Mouse (Mus musculus) adrenal gland (tissue): ENCODE data around the gene Llgl2.

ENCODE experiments used
- intact Hi-C: fragments of 180-260 bp; cut with DNase I; formaldehyde crosslinking; loops from one replicate; pipeline ENCODE4 v1.15.1; 2025

Llgl2 gene

GRCm38 (mm10) chr11:115875935-115876334 is 52.1 kb downstream of the Llgl2 start:
- intact Hi-C loops: loop anchor here (5.0 kb wide), 1 partner anchor 49 kb away; no protein-coding TSS in a partner anchor

DNA sequence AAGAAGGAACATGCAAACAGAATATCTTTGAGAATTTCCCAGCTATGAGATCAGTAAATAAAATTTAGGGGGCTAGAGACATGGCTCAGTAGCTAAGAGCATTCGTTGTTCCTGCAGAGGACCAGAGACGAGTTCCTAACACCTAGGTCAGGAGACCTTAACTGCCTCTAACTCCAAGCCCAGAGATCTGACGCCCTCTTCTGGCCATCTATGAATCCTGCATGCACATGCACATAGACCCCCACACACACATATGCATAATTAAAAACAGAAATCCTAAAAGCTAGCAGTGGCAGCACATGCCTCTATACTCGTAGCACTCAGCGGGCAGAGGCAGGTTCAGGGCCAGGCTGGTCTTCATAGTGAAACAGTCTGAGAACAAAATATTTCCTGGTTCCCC is 52.6 kb downstream of the Llgl2 start:
- intact Hi-C loops: loop anchor here (5.0 kb wide), 1 partner anchor 49 kb away; no protein-coding TSS in a partner anchor

- intact Hi-C loops: loop anchor here (5.0 kb wide), 1 partner anchor 50 kb away; no protein-coding TSS in a partner anchor
These were observed 53.4 kb downstream of the Llgl2 start for GRCm38 (mm10) chr11:115877174-115877755.

- intact Hi-C loops: loop anchor here (5.0 kb wide), 1 partner anchor 51 kb away; no protein-coding TSS in a partner anchor
These were observed 54.2 kb downstream of the Llgl2 start for GRCm38 (mm10) chr11:115878071-115878470.

- intact Hi-C loops: loop anchor here (10.0 kb wide), 1 partner anchor 156 kb away; no protein-coding TSS in a partner anchor
These were observed 57.2 kb downstream of the Llgl2 start for GRCm38 (mm10) chr11:115881002-115881401.

- intact Hi-C loops: loop anchor here (10.0 kb wide), 1 partner anchor 158 kb away; no protein-coding TSS in a partner anchor
These were observed 59.4 kb downstream of the Llgl2 start for GRCm38 (mm10) chr11:115883251-115883650.

GRCm38 (mm10) chr11:115884361-115884760 is 60.5 kb downstream of the Llgl2 start:
- intact Hi-C loops: loop anchor here (10.0 kb wide), 1 partner anchor 160 kb away; no protein-coding TSS in a partner anchor

DNA sequence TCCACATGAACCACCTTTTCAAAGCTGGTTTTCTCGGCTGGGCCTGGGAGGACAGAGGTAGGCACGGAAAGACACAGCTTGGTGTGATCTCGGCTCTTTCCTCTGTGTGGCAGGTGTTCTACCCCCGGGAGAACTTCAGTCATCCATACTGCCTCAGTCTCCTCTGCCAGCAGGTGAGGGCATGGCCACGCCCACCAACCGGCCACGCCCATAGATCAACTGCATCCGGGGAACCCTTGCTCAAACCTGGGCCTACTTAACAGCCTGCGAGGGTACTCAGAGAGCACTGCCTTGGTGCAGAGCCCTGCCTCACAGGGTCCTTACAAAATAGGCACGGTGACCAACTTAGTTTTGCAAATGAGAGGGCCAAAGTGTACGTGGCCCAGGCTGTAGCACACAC is 61.4 kb downstream of the Llgl2 start:
- intact Hi-C loops: loop anchor here (10.0 kb wide), 1 partner anchor 160 kb away; no protein-coding TSS in a partner anchor

DNA sequence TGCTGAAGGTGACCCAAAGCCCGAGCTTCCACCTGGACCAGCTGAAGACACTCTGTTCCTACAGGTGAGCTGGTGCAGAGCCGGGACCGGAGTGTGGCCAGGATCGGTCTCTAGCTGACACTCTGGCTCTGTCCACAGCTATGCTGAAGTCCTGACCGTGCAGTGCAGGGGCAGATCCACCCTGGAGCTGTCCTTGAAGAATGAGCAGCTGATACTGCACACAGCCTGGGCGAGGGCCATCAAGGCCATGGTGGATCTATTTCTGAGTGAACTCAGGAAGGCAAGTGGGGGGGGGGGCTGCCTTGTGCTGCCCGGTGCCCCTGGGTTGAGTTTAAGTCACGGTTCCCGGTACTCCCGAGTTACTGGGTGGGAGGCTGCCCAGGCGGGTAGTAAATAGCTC is 62.6 kb downstream of the Llgl2 start:
- intact Hi-C loops: loop anchor here (10.0 kb wide), 1 partner anchor 162 kb away; no protein-coding TSS in a partner anchor

GRCm38 (mm10) chr11:115888020-115888419 is 64.2 kb downstream of the Llgl2 start:
- intact Hi-C loops: loop anchor here (10.0 kb wide), 1 partner anchor 163 kb away; no protein-coding TSS in a partner anchor

DNA sequence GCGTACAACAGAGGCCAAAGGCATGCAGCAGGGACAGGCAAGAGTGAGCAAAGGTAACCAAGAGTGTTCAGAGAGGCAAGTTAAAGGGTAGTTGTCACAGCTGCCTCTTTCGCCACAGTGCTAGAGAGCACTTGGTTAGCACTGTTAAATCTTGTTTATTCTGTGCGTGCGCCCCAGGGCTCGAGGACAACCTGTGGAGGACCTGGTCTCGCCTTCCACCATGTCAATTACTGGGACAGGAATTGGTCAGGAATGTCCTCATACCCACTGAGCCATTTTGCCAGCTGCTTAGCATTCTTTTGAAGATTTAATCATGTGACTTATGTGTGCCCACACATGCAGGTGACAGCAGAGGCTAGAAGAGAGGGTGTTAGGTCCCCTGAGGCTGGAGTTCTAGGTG is 65.3 kb downstream of the Llgl2 start:
- intact Hi-C loops: loop anchor here (10.0 kb wide), 1 partner anchor 164 kb away; no protein-coding TSS in a partner anchor

DNA sequence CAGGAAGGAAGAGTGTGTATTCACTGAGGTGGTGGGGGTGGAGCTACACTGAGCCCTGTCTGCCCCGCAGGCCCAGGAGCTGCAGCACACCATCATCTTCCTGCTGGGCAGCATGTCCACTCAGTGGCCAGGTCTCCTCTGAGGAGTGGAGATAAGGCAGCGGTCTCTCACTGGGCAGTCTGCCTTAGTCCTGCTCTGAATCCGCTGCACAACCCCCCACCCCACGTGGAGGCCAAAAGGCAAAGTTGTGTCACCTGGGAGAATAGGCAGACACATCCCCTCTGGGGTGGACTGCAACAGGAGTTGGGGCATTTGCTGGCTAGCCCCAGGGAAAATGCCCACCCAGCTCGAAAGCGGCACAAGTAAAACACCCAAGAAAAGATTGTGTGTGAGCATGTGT is 68.4 kb downstream of the Llgl2 start:
- intact Hi-C loops: no loop called here

DNA sequence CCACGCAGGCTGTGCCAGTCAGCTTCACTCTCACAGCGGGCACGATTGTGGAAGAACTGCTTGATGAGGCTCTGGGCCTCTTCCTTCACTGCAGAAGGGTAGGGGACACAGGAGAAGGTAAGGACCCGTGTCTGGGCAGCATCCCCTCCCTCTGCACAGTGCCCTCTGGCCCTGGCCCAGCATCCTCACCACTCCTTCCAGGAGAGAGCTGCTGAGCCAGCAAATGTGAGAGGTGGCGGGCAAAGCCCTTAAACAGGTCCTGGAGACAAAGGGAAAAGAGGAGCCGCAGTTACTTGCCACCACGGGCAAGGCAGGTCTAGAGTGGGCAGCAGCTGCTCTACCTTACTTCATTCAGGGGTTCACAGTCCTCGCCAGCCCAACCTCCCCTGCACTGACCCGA is 69.2 kb downstream of the Llgl2 start:
- intact Hi-C loops: no loop called here

DNA sequence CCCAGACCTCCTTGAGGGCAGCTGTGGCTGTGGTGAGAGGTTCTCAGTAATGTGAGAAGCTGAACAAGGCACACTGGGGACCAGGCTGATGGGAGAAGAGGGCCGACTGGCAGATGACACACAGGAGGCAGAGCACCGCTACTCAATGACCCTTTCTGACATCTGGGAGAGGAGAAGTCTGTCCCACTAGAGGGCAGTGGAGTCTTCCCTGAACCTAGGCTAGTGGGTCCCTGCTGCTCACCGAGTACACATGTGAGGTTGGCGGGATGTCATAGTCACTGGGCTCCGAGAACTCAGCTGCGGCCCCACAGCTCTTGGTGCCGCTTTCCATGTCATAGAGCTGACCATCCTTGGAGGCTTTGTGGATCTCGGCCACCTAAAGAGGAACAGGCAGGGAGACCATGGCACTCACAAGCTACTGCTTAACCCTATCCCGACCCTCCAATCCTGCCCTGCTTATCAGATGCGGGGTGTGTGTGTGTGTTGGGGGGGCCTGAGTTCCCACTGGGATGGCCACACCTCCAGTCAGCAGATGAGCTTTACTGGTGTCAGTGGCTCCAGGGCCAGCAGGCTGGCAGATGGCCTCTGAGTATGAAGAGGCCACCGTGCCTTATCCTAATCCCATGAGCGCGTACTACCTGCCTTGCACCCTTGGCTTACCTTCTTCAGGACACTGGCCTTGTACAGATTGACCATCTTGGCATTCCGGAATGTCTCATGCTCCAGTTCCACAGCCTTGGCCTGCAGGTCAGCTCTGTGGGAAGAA is 71.1 kb downstream of the Llgl2 start:
- intact Hi-C loops: no loop called here

GRCm38 (mm10) chr11:115898446-115898845 is 74.6 kb downstream of the Llgl2 start:
- intact Hi-C loops: no loop called here

GRCm38 (mm10) chr11:115898886-115899285 is 75.0 kb downstream of the Llgl2 start:
- intact Hi-C loops: no loop called here

DNA sequence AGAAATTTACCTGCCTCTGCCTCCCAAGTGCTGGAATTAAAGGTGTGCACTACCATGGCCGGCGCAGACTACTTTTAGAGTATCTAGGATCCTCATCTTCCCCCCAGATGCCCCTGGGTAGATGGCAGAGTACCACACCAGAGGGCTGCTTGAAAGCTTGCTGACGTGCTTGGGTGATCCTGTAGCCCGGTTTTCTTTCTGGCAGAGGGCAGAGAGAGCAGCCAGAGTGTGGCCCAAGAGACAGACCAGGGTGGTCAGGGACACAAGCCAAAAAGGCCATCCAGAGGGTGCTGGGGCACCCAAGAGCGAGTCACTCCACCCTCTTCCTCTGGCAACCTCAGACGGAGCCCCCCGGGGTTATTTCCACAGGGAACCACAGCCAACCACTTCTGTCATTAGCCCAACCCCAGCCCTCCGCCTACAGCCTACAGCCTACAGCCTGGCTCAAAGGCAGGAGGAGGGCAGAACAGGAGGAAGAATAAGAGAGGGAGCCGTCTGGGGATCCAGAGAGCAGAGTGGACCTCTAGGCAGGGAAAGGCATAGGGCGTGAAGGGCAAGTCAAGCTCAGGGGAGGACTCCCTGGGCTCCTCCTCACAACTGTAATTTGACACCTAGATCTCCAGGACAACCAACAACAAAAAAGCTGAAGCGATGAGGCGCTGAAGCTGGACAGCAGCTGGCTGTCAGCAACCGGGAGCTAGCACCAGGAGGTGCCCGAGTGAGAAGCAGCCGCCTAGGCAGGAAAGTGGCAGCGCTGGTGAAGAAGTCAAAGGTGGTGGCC is 75.8 kb downstream of the Llgl2 start, which contains the start of gene Smim5:
Smim5 (plus strand) TSS at position 481 of the 781 bp plus-strand sequence.
- intact Hi-C loops: no loop called here

DNA sequence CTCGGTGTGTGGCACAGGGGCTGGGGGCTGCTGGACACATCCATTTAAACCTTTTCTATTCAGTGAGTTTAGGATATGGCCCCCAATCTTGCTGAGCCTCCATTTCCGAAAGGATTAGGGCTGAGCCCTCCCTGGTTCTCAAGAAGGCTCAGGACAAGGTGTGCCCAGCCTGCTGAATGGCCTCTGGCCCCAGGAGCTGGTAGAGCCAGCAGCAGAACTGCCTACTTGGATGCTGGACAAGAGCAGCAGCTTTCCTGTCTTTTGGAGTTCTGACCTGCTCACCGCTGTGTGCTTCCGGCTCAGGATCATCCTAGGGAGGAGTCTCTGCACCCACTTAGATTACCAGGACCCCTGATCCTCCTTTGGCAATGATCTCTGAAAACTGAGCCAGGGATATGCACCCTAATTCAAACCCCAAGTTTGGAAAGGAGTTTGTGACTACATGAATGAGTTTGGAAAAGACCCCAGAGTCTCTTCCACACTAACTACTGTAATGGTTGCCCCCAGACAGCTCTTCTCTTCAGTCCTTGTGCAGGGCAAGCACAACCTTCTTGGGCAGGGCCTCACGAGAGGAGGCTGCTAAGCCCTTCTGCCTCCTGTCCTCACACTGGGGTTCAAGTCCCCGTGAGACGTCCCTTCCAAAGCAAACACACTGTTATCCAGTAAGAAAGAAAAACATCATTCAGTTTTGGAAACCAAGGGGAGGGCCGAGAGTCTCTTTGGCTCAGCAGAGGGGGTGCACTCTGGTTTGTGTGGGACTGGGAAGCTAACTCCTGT is 76.9 kb downstream of the Llgl2 start:
- intact Hi-C loops: no loop called here

- intact Hi-C loops: no loop called here
These were observed 77.7 kb downstream of the Llgl2 start for GRCm38 (mm10) chr11:115901338-115902161.

- intact Hi-C loops: no loop called here
These were observed 78.3 kb downstream of the Llgl2 start for GRCm38 (mm10) chr11:115902177-115902576.
